Comparison of ENCODE assay signal across 8 mouse cellular contexts in the genomic region with DNA sequence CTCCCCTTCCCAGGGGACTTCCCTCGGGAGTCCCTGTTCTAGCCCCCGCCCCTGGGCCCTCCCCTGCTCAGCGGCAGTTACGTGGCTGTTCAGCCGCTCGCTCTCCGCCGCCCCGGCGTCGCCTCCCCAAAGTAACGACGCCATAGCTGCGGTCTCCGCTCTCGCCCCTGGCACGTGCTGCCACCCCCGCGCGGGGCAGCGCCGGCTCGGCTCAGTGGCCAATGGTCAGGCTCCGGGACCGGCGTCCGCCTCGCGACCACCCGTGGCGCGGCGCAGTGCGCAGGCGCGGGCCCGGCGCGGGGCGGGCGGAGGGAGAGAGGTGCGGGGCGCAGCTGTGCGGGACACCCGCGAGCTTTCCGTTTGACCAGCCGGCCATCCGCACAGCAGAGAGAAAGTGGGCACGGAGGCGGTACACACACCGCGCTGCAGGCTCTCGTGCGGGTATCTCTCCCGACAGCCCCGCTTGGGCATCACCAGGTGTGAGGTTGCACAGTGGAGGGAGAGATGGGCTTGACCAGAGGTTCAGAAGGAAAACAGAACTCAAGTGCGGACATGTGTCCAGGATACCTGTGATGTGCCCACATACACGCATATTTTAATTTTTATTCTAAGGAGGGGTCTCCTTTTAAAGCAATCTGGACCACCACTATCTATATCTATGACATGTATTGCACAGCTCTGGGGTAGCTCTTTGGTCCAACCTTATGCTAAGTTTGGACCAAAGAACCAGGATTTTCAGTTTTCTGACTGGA. TPM values are rescaled to one million over a fixed set of nuclear protein-coding genes. Genes with fewer than 3 reads are reported as not detected.
DNase-seq lines count a peak whose midpoint lies in the region; TF ChIP-seq lines count a peak whose summit lies in the region.

Gene Ddx25, minus strand, starts transcription at position 272 of the 752 bp plus-strand sequence.
Gene Pus3, plus strand, starts transcription at position 339 of the 752 bp plus-strand sequence.

- peak within 1 kb of the TSS; percentile 89 for H3K9ac ChIP-seq in ES-Bruce4 (ENCODE audit: low read depth, poor library complexity, severe bottlenecking)

- no peak for TF ChIP-seq EP300 in ES-Bruce4 (IDR thresholded peaks at IDR 0.05; ENCODE audit: insufficient read depth, low read depth, low read length)

- peaks cover 41% of the 10 kb centered on the region for H3K79me2 ChIP-seq in macrophage (ENCODE audit: inconsistent target)

- 4% methylated on average over 49 of the region's 59 CpGs for WGBS in macrophage (ENCODE audit: missing documents)
- WGBS in small intestine, adult 2 months: 2% methylated on average over 59 of the region's 59 CpGs

- peaks cover 14% of the 10 kb centered on the region for H3K36me3 ChIP-seq in ES-Bruce4 (ENCODE audit: control insufficient read depth, insufficient read depth, low read length, poor library complexity, severe bottlenecking)
- no peaks in the 10 kb centered on the region for H3K36me3 ChIP-seq in macrophage (ENCODE audit: inconsistent target)
- peaks cover 7% of the 10 kb centered on the region for H3K36me3 ChIP-seq in small intestine, adult 2 months (ENCODE audit: control insufficient read depth, insufficient read depth, low read length)

- DNase-seq in B cell, adult 2 months: peak; percentile 32 to 38
- peak; percentile 90 for DNase-seq in cerebellum, adult 9-10 months
- peak in 1 of 2 experiments; percentile 73 for DNase-seq in frontal cortex, adult 2 months (ENCODE audit: extremely low spot score in 1 of 2, low spot score in 1 of 2)
- peak; percentile 52 to 73 for DNase-seq in layer of hippocampus, adult 2 months (ENCODE audit: low spot score in 2 of 2)
- no peak for DNase-seq in c-Kit-positive CD71-positive TER-119-positive erythroid progenitor cells, embryonic 14.5 days (ENCODE audit: low spot score)

- TF ChIP-seq POLR2A in ES-Bruce4 (IDR thresholded peaks at IDR 0.05; ENCODE audit: insufficient read depth, low read length): no peak
- no peak for TF ChIP-seq POLR2A in small intestine, adult 2 months (IDR thresholded peaks at IDR 0.05; ENCODE audit: low read depth, low read length)

- H3K4me3 ChIP-seq in ES-Bruce4 (ENCODE audit: low read depth, low read length) (peak within 1 kb of the TSS; percentile 93), macrophage (ENCODE audit: inconsistent target) (peak within 1 kb of the TSS; percentile 90)
- H3K4me3 ChIP-seq in layer of hippocampus, adult 2 months: peak within 1 kb of the TSS; percentile 74
- H3K4me3 ChIP-seq in small intestine, adult 2 months (ENCODE audit: low read depth, low read length): peak within 1 kb of the TSS; percentile 65

- no peaks in the 10 kb centered on the region for H3K4me1 ChIP-seq in ES-Bruce4 (ENCODE audit: control insufficient read depth, insufficient read depth, low read length)
- H3K4me1 ChIP-seq in small intestine, adult 2 months (ENCODE audit: control insufficient read depth, insufficient read depth, insufficient read length, low read length): peaks cover 7% of the 10 kb centered on the region

- no peak for TF ChIP-seq CTCF in ES-Bruce4 (IDR thresholded peaks at IDR 0.05; ENCODE audit: low read depth, low read length)
- no peak for TF ChIP-seq CTCF in layer of hippocampus, adult 2 months (conservative IDR thresholded peaks at IDR 0.05)
- TF ChIP-seq CTCF in small intestine, adult 2 months (IDR thresholded peaks at IDR 0.05; ENCODE audit: extremely low read depth, insufficient read length, insufficient replicate concordance, low read depth, low read length): no peak

- H3K27ac ChIP-seq in ES-Bruce4 (ENCODE audit: insufficient read depth, low read length): no peak within 1 kb of the TSS
- H3K27ac ChIP-seq in layer of hippocampus, adult 2 months: peak within 1 kb of the TSS; percentile 93
- H3K27ac ChIP-seq in macrophage: peak within 1 kb of the TSS; percentile 15; the same call in 1 of the 2 replicates
- no peak within 1 kb of the TSS for H3K27ac ChIP-seq in small intestine, adult 2 months (ENCODE audit: insufficient read depth, low read depth, low read length)

- H3K9me3 ChIP-seq in ES-Bruce4 (replicated peaks; ENCODE audit: control insufficient read depth, insufficient read depth, low read length, poor library complexity, severe bottlenecking): no peaks in the 10 kb centered on the region

- H3K27me3 ChIP-seq in ES-Bruce4 (ENCODE audit: control insufficient read depth, insufficient read depth, low read length, poor library complexity, severe bottlenecking): peaks cover 4% of the 10 kb centered on the region; the same call in 1 of the 2 replicates
- peaks cover 16% of the 10 kb centered on the region for H3K27me3 ChIP-seq in small intestine, adult 2 months (ENCODE audit: control insufficient read depth, insufficient read depth, low read length)

RNA-seq across cellular contexts. Expression of gene Ddx25, which starts in this region (rescaled TPM):
- 2.2 and 2.4 TPM in 2 replicates for polyA plus RNA-seq in ES-Bruce4 (2011; ENCODE audit: insufficient read depth, insufficient read length, low read depth, missing spikeins)
- 13.5 and 15.5 TPM in 2 replicates for polyA plus RNA-seq in frontal cortex, adult 2 months (2012; rRNA removed)
- total RNA-seq in layer of hippocampus, adult 2 months (2021): 10 to 100 TPM; 13.9 to 14.9 TPM
- not detected for total RNA-seq in macrophage (2018; cell fraction: chromatin; rRNA removed)
- total RNA-seq in macrophage (2018; cell fraction: cytosol; rRNA removed): not detected
- total RNA-seq in macrophage (2018; cell fraction: nucleus; rRNA removed): not detected
- polyA plus RNA-seq in macrophage (2018): not detected in 3 replicates
- polyA plus RNA-seq in small intestine, adult 2 months (2012; rRNA removed): 0.01 TPM in 1 of 2 replicates, not detected in the other

RNA-seq across cellular contexts. Expression of gene Pus3, which starts in this region (rescaled TPM):
- polyA plus RNA-seq in ES-Bruce4 (2011; ENCODE audit: insufficient read depth, insufficient read length, low read depth, missing spikeins) (16.3 and 20.3 TPM in 2 replicates), macrophage (2018) (6.9 to 8.5 TPM (median 8.3 TPM) in 3 replicates)
- 12.3 and 13.3 TPM in 2 replicates for polyA plus RNA-seq in frontal cortex, adult 2 months (2012; rRNA removed)
- 10 to 100 TPM; 13.0 to 14.2 TPM for total RNA-seq in layer of hippocampus, adult 2 months (2021)
- 10 to 100 TPM in 17 of 26 experiments, 1 to 10 TPM in 9; 4.7 to 27.4 (median 13.6) TPM for total RNA-seq in macrophage (2018; cell fraction: chromatin; rRNA removed)
- total RNA-seq in macrophage (2018; cell fraction: cytosol; rRNA removed): 1 to 10 TPM; 2.7 to 7.4 (median 5.8) TPM
- 10 to 100 TPM in 18 of 26 experiments, 1 to 10 TPM in 8; 5.2 to 40.4 (median 15.6) TPM for total RNA-seq in macrophage (2018; cell fraction: nucleus; rRNA removed)
- polyA plus RNA-seq in small intestine, adult 2 months (2012; rRNA removed): 0.30 and 0.41 TPM in 2 replicates

Comparison
In these comparisons a context has a peak if more than half of its experiments do, and no peak if none do; other contexts are left out.
1. H3K27ac ChIP-seq: peak in layer of hippocampus, adult 2 months (single experiment) and macrophage (single experiment); none in ES-Bruce4 (single experiment) and small intestine, adult 2 months (single experiment).
2. Peak in every context shown above with its lines, with median percentiles within 50 percentile points of each other: H3K4me3 ChIP-seq.